Mouse (Mus musculus) spleen, adult 2 months (tissue): ENCODE measurements around the gene Ctnna2.

Experiments
- CTCF ChIP-seq: fragments of 200-500 bp; IDR thresholded peaks from 2 replicates; pipeline ENCODE4 v1.5.1; 2011; ENCODE audit warnings: mild to moderate bottlenecking, inconsistent platforms; ENCODE audit not compliant: insufficient read depth, insufficient read length, insufficient replicate concordance; ENCODE audit errors: extremely low read depth
- POLR2A ChIP-seq: fragments of 200-500 bp; IDR thresholded peaks from 2 replicates; pipeline ENCODE4 v1.6.1; 2011; ENCODE audit warnings: low read depth, low read length, inconsistent platforms

GRCm38 (mm10) chr6:77768357-77769103 lies 211.0 kb downstream of the Ctnna2 start:
- TF ChIP-seq CTCF = no peak
- TF ChIP-seq POLR2A = no peak
